Mouse (Mus musculus) liver, embryonic 15.5 days (tissue): Measurements from ENCODE around the gene Ell. TPM values are rescaled to one million over a fixed set of nuclear protein-coding genes. Genes with fewer than 3 reads are reported as not detected.

Source experiments
- ATAC-seq: fragments of 200-750 bp; cut with Nextera tagmentation; 2 replicates; pipeline ENCODE4 v1.8.0; 2017; ENCODE audit warnings: moderate number of reproducible peaks, mild to moderate bottlenecking, moderate library complexity; ENCODE audit not compliant: insufficient read depth
- H3K27ac ChIP-seq: fragments of 300-500 bp; sonication (generic); replicated peaks from 2 replicates; pipeline ENCODE4 v1.5.1; 2015; ENCODE audit warnings: mild to moderate bottlenecking, inconsistent platforms
- H3K27me3 ChIP-seq: fragments of 300-500 bp; sonication (generic); 2 replicates; pipeline ENCODE4 v1.6.1; 2015; ENCODE audit warnings: mild to moderate bottlenecking, inconsistent platforms
- H3K36me3 ChIP-seq: fragments of 300-500 bp; sonication (generic); replicated peaks from 2 replicates; pipeline ENCODE4 v1.6.1; 2015; ENCODE audit warnings: moderate library complexity, mild to moderate bottlenecking, inconsistent platforms
- H3K4me1 ChIP-seq: fragments of 300-500 bp; sonication (generic); replicated peaks from 2 replicates; pipeline ENCODE4 v1.6.1; 2015; ENCODE audit warnings: inconsistent platforms
- H3K4me2 ChIP-seq: fragments of 300-500 bp; sonication (generic); 2 replicates; pipeline ENCODE4 v1.6.1; 2015; ENCODE audit warnings: moderate library complexity, mild to moderate bottlenecking, inconsistent platforms
- H3K4me3 ChIP-seq: fragments of 300-500 bp; sonication (generic); replicated peaks from 2 replicates; pipeline ENCODE4 v1.5.1; 2015; ENCODE audit warnings: mild to moderate bottlenecking, inconsistent platforms
- H3K9ac ChIP-seq: fragments of 300-500 bp; sonication (generic); 2 replicates; pipeline ENCODE4 v1.6.1; 2015; ENCODE audit warnings: moderate library complexity, mild to moderate bottlenecking, inconsistent platforms
- H3K9me3 ChIP-seq: fragments of 300-500 bp; sonication (generic); replicated peaks from 2 replicates; pipeline ENCODE4 v1.6.1; 2016; ENCODE audit warnings: inconsistent platforms
- WGBS: fragments of 180-500 bp; shearing (Covaris S2); methylation state at CpG from one replicate; pipeline ENCODE4 v1.1.7; 2015; ENCODE audit warnings: mixed read lengths; ENCODE audit not compliant: insufficient replicate concordance; 5-methylcytosine and 5-hydroxymethylcytosine counted together
- polyA plus RNA-seq: library from polyadenylated mRNA; unstranded; fragments of >200 nt; fragmentation: Nextera tagmentation; extraction: Ambion mirVana; gene quantifications from 2 replicates; pipeline ENCODE4 v1.2.1, GENCODE M21; 2015

Ell gene
- polyA plus RNA-seq, 1 experiment from 2014 or later, result 11.8 TPM

DNA sequence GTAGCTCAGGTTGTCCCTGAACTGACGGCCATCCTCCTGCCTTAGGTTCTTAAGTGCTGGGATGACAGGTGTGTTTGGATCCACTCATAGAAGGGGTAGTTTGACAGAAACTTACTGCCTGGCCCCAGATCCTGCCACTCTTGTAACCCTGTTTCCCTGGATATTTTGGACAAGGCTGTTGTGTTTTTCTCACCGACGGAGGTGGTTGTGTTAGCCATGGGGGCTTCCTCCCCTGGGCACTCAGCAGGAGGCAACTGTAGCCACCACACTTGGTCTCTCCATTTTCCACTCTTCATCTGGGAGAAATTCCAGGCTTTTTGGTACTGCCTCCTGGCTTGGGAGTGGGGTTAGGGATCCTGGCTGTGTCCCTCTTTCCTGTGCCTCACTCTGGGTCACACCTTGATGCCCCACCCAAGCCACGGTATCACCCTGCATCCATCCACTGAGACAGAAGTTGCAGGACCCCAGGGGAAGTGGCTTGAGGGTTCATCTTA is 803 bp downstream of the Ell start:
- Histone ChIP-seq H3K27ac (peak overlapping the region; percentile 100), H3K4me1 (peaks cover 68% of the 10 kb centered on the region), H3K27me3 (no peaks in the 10 kb centered on the region), H3K4me3 (peak overlapping the region; percentile 94), H3K9me3 (no peaks in the 10 kb centered on the region), H3K36me3 (peaks cover 27% of the 10 kb centered on the region), H3K9ac (peak overlapping the region; percentile 94), H3K4me2 (peak overlapping the region; percentile 99)
- ATAC-seq, result no peak
- WGBS, result 0% methylated on average over 4 of the region's 4 CpGs

DNA sequence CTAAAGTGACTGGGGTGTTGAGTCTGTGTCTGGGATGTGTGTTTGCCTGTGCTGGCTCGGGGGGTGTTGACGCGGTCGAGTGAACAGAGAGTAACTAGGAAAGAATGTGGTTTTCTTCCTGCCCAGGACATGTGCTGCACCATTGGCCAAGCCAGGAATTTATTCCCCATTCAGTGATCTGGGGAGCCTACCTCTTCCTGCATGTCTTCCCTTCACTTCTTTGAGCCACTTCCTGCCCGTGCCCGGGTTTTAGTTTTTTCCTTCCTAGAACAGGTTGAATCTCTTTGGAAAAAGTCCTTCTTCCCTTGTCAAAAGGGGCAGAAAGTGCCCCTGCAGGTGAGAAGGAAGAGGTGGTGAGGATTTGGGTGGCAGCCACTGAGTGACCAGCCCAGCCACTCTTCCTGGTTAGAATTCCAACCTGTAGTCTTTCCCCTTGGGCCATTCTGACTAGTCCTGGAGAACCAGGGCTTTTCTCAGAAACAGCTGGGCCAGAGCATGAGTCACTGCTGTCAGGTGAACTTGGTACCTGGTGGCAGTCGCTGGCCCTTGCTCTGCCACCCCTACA is 1.3 kb downstream of the Ell start:
- Histone ChIP-seq H3K4me3 (peak overlapping the region; percentile 94), H3K27me3 (no peaks in the 10 kb centered on the region), H3K4me2 (peak overlapping the region; percentile 99), H3K9ac (peak overlapping the region; percentile 94), H3K27ac (peak overlapping the region; percentile 100), H3K9me3 (no peaks in the 10 kb centered on the region), H3K36me3 (peaks cover 22% of the 10 kb centered on the region), H3K4me1 (peaks cover 74% of the 10 kb centered on the region)
- ATAC-seq, result no peak
- 25% methylated on average over 7 of the region's 7 CpGs for WGBS

DNA sequence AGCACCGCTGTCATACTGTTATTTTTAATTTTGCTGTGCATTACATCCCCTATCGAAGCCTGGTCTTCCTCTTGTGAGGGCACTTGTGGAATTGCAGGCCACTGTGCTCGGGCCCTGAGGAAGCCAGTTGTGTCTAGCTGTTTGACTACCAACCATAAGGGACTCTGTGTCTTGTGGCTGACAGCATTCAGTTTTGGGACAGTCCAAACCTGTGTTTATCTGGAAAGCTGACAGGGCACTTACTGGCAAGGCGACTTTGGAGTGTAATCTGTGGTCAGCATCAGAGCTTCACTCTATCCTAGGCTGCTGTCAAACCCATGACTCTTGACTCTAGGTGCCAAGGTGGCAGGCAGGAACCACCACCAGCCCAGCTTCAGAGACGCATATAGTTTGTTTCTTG is 1.8 kb downstream of the Ell start:
- H3K9me3 ChIP-seq, result no peaks in the 10 kb centered on the region
- WGBS, result 59% methylated on average over 5 of the region's 5 CpGs
- ATAC-seq, result no peak
- H3K4me1 ChIP-seq, result peaks cover 79% of the 10 kb centered on the region
- peak overlapping the region; percentile 99 for H3K4me2 ChIP-seq
- H3K27ac ChIP-seq, result peak overlapping the region; percentile 100
- H3K9ac ChIP-seq, result peak overlapping the region; percentile 94
- H3K27me3 ChIP-seq, result no peaks in the 10 kb centered on the region
- H3K4me3 ChIP-seq, result peak overlapping the region; percentile 94
- peaks cover 17% of the 10 kb centered on the region for H3K36me3 ChIP-seq

- peaks cover 91% of the 10 kb centered on the region for H3K4me1 ChIP-seq
- H3K27ac ChIP-seq, result peak overlapping the region; percentile 83
- peak overlapping the region; percentile 33 for H3K4me2 ChIP-seq
- H3K9ac ChIP-seq, result 0 out of 2 replicates have a peak overlapping the region, but pooled peaks have one; percentile 5
- H3K4me3 ChIP-seq, result no peak overlapping the region
- H3K9me3 ChIP-seq, result no peaks in the 10 kb centered on the region
- WGBS, result 42% methylated on average over 6 of the region's 6 CpGs
- peaks cover 3% of the 10 kb centered on the region; the same call in 1 of the 2 replicates for H3K36me3 ChIP-seq
- ATAC-seq, result peak; percentile 11; the same call in 1 of the 2 replicates
- H3K27me3 ChIP-seq, result no peaks in the 10 kb centered on the region
Measured at GRCm38 (mm10) chr8:70544200-70544687, 5.0 kb downstream of the Ell start.

DNA sequence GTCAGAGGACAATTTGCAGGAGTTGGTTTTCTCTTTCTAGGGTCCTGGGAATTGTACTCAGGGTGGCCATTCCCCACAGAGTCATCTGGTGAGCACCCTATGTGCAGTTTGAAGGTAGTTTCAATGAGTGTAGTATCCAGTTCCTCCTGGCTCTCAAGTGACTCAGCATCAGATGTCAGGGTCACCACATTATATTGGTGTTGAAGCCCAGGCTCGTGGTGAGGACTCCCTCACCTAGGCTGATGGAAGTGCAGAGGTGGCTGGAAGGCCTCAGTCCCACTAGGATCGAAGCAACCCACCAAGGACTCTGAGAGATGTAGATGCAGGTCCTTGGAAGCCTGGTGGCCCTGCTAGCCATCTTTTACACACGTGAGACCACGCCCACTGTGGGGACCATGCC is 7.2 kb downstream of the Ell start:
- no peak overlapping the region for H3K4me2 ChIP-seq
- H3K4me3 ChIP-seq, result no peak overlapping the region
- peaks cover 89% of the 10 kb centered on the region for H3K4me1 ChIP-seq
- H3K27ac ChIP-seq, result no peak overlapping the region; the same call in 1 of the 2 replicates
- H3K27me3 ChIP-seq, result no peaks in the 10 kb centered on the region
- ATAC-seq, result no peak
- WGBS, result 42% methylated on average over 4 of the region's 4 CpGs
- H3K9me3 ChIP-seq, result no peaks in the 10 kb centered on the region
- peaks cover 3% of the 10 kb centered on the region; the same call in 1 of the 2 replicates for H3K36me3 ChIP-seq
- no peak overlapping the region for H3K9ac ChIP-seq

DNA sequence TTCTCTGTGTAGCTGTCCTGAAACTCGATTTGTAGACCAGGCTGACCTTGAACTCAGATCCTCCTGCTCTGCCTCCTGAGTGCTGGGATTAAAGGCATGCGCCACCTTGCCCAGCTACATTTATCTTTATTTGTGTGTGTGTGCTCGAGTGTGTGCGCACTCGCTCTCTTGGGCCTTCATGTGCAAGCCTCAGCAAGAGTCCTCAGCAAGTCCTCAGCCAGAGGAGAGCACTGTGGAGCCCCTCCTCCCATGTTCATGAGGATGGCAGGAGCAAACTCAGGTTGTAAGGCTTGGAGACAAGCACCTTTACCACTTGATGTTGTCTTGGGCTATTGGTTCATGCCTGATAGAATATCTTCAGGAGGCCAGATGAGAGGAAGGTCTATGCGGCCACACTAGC is 8.5 kb downstream of the Ell start:
- Histone ChIP-seq H3K36me3 (peaks cover 3% of the 10 kb centered on the region; the same call in 1 of the 2 replicates), H3K9ac (no peak overlapping the region), H3K4me2 (no peak overlapping the region), H3K9me3 (no peaks in the 10 kb centered on the region), H3K4me1 (peaks cover 90% of the 10 kb centered on the region), H3K27ac (no peak overlapping the region), H3K27me3 (no peaks in the 10 kb centered on the region), H3K4me3 (no peak overlapping the region)
- WGBS, result 70% methylated on average over 6 of the region's 6 CpGs
- ATAC-seq, result no peak

GRCm38 (mm10) chr8:70549412-70550184 is 10.3 kb downstream of the Ell start:
- no peaks in the 10 kb centered on the region for H3K9me3 ChIP-seq
- no peak overlapping the region for H3K27ac ChIP-seq
- WGBS, result 55% methylated on average over 10 of the region's 10 CpGs
- H3K4me3 ChIP-seq, result no peak overlapping the region
- no peak overlapping the region for H3K4me2 ChIP-seq
- peaks cover 3% of the 10 kb centered on the region; the same call in 1 of the 2 replicates for H3K36me3 ChIP-seq
- no peak overlapping the region for H3K9ac ChIP-seq
- peaks cover 89% of the 10 kb centered on the region for H3K4me1 ChIP-seq
- no peaks in the 10 kb centered on the region for H3K27me3 ChIP-seq
- no peak for ATAC-seq

DNA sequence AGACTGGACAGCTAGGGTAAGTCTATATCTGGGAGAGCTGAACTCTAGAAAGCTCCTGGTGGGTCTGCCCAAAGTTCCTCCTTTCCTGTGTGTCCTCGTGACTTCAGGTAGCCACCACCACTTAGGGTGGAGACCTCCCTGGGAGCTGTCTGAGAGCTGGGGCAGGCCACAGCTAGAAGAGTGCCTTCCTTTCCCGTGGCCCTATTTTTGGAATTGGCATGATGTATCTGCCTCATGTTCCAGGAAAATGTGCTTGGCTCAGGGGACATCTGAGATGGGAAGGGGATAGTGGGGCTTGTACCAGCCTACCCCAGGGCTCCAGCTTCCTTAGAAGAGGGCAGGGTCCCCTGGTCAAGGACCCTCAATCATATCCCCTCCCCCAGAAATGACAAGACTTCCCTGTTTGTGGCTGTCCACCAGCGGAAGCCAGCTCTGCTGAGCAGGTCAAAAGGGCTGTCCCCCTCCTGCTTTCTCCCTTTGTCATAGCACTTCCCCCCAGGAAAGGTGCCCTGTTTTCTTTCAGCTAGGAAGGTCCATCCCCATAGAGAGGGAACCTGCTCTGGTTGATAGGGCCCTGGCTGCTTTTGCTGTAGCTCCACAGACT is 12.4 kb downstream of the Ell start:
- H3K27me3 ChIP-seq, result no peaks in the 10 kb centered on the region
- ATAC-seq, result no peak
- H3K4me1 ChIP-seq, result peaks cover 88% of the 10 kb centered on the region
- peak overlapping the region; percentile 14; the same call in 1 of the 2 replicates for H3K27ac ChIP-seq
- H3K36me3 ChIP-seq, result peaks cover 3% of the 10 kb centered on the region; the same call in 1 of the 2 replicates
- H3K4me2 ChIP-seq, result no peak overlapping the region
- H3K4me3 ChIP-seq, result no peak overlapping the region
- no peaks in the 10 kb centered on the region for H3K9me3 ChIP-seq
- 29% methylated on average over 3 of the region's 3 CpGs for WGBS
- no peak overlapping the region for H3K9ac ChIP-seq

GRCm38 (mm10) chr8:70552836-70553235 is 13.6 kb downstream of the Ell start:
- no peak for ATAC-seq
- 20% methylated on average over 1 of the region's 1 CpGs for WGBS
- H3K4me1 ChIP-seq, result peaks cover 91% of the 10 kb centered on the region

GRCm38 (mm10) chr8:70553740-70554139 is 14.5 kb downstream of the Ell start:
- Histone ChIP-seq H3K36me3 (peaks cover 7% of the 10 kb centered on the region; the same call in 1 of the 2 replicates), H3K9ac (no peak overlapping the region), H3K27ac (peak overlapping the region; percentile 77; the same call in 1 of the 2 replicates), H3K4me2 (no peak overlapping the region), H3K4me3 (no peak overlapping the region), H3K27me3 (no peaks in the 10 kb centered on the region), H3K4me1 (peaks cover 91% of the 10 kb centered on the region), H3K9me3 (no peaks in the 10 kb centered on the region)
- no peak for ATAC-seq

More at GRCm38 (mm10) chr8:70552836-70553235, 13.6 kb downstream of the Ell start:
- H3K9me3 ChIP-seq, result no peaks in the 10 kb centered on the region
- no peaks in the 10 kb centered on the region for H3K27me3 ChIP-seq
- H3K9ac ChIP-seq, result no peak overlapping the region
- peaks cover 7% of the 10 kb centered on the region; the same call in 1 of the 2 replicates for H3K36me3 ChIP-seq
- H3K27ac ChIP-seq, result 0 out of 2 replicates have a peak overlapping the region, but pooled peaks have one; percentile 1
- no peak overlapping the region for H3K4me3 ChIP-seq
- no peak overlapping the region for H3K4me2 ChIP-seq
